Mouse (Mus musculus) stomach, postnatal 0 days (tissue): ENCODE results near the gene Srgap2.

Experiments
- CTCF ChIP-seq: IDR thresholded peaks from 2 replicates; pipeline ENCODE4 v1.5.1; 2016; ENCODE audit warnings: antibody characterized with exemption, low read depth, mild to moderate bottlenecking, moderate library complexity
- EP300 ChIP-seq: optimal IDR thresholded peaks from 2 replicates; pipeline ENCODE3; 2016; ENCODE audit warnings: antibody characterized with exemption

GRCm38 (mm10) chr1:131419307-131419706 is 107.8 kb downstream of the Srgap2 start:
- TF ChIP-seq CTCF (no peak), EP300 (no peak)
